In genomic region chr6:63256556-63257405, GRCm38 (mm10) we compare ENCODE assay signal across 8 mouse cellular contexts. TPM values are rescaled to one million over a fixed set of nuclear protein-coding genes. Genes with fewer than 3 reads are reported as not detected.
DNase-seq lines count a peak whose midpoint lies in the region; ATAC-seq and TF ChIP-seq lines count a peak whose summit lies in the region.
"Had no signal": no experiment of that assay in that cellular context is flagged by ENCODE, and none has a peak within 500 bp of the region (broad histone marks: within the 10 kb centered on the region; RNA-seq: fewer than 3 reads in every experiment).

No protein-coding gene starts in this region.

- peak overlapping the region; percentile 58 for H3K4me3 ChIP-seq in ES-Bruce4 (ENCODE audit: low read depth, low read length)
- peak overlapping the region; percentile 69 for H3K4me3 ChIP-seq in embryonic facial prominence, embryonic 13.5 days
- H3K4me3 ChIP-seq in hindbrain, embryonic 11.5 days (ENCODE audit: low read depth, low read length), result peak overlapping the region; percentile 80
- H3K4me3 ChIP-seq: erythroblast, embryonic 14.5 days had no signal

- peak; percentile 56; the same call in 1 of the 2 replicates for ATAC-seq in embryonic facial prominence, embryonic 13.5 days (ENCODE audit: insufficient number of reproducible peaks, insufficient read depth, low FRiP score, low TSS enrichment, low read depth)
- peak; percentile 71 for ATAC-seq in hindbrain, embryonic 11.5 days (ENCODE audit: low FRiP score)

- no peak for TF ChIP-seq CTCF in ES-Bruce4 (IDR thresholded peaks at IDR 0.05; ENCODE audit: low read depth, low read length)

- no peak overlapping the region for H3K27ac ChIP-seq in ES-Bruce4 (ENCODE audit: insufficient read depth, low read length)
- H3K27ac ChIP-seq in embryonic facial prominence, embryonic 13.5 days, result no peak overlapping the region
- H3K27ac ChIP-seq in hindbrain, embryonic 11.5 days (ENCODE audit: low read depth, low read length), result peak overlapping the region; percentile 82

- H3K36me3 ChIP-seq in ES-Bruce4 (ENCODE audit: control insufficient read depth, insufficient read depth, low read length, poor library complexity, severe bottlenecking), result no peaks in the 10 kb centered on the region
- no peaks in the 10 kb centered on the region for H3K36me3 ChIP-seq in embryonic facial prominence, embryonic 13.5 days
- H3K36me3 ChIP-seq in hindbrain, embryonic 11.5 days (ENCODE audit: control insufficient read depth, insufficient read depth, low read length), result no peaks in the 10 kb centered on the region

- peak overlapping the region; percentile 97 for H3K4me2 ChIP-seq in embryonic facial prominence, embryonic 13.5 days
- H3K4me2 ChIP-seq in hindbrain, embryonic 11.5 days (replicated peaks; ENCODE audit: low read depth, low read length), result peak overlapping the region; percentile 83

- intact Hi-C loops in left cerebral cortex, postnatal 36 days (cut with DNase I), result loop anchor here (10.0 kb wide), 2 partner anchors 682 to 1388 kb away; no protein-coding TSS in a partner anchor

- DNase-seq in Muller cell, postnatal 12 days (ENCODE audit: inconsistent ontology term), result peak; percentile 78
- DNase-seq in hindbrain, embryonic 11.5 days (ENCODE audit: low spot score), result peak; percentile 71
- DNase-seq in left cerebral cortex, postnatal 36 days (ENCODE audit: low spot score in 2 of 2), result peak; percentile 59 to 60
- peak; percentile 64 for DNase-seq in neural tube, embryonic 10.5 days (ENCODE audit: extremely low spot score, low spot score)
- no peak for DNase-seq in thymus, postnatal 36 days

- peak overlapping the region; percentile 48 for H3K9ac ChIP-seq in ES-Bruce4 (ENCODE audit: low read depth, poor library complexity, severe bottlenecking)
- peak overlapping the region; percentile 72 for H3K9ac ChIP-seq in embryonic facial prominence, embryonic 13.5 days
- H3K9ac ChIP-seq in hindbrain, embryonic 11.5 days (ENCODE audit: low read depth, low read length), result peak overlapping the region; percentile 78

- peaks cover 19% of the 10 kb centered on the region for H3K27me3 ChIP-seq in ES-Bruce4 (ENCODE audit: control insufficient read depth, insufficient read depth, low read length, poor library complexity, severe bottlenecking)
- H3K27me3 ChIP-seq in embryonic facial prominence, embryonic 13.5 days, result peaks cover 63% of the 10 kb centered on the region
- H3K27me3 ChIP-seq in hindbrain, embryonic 11.5 days (ENCODE audit: control insufficient read depth, insufficient read depth, low read length), result no peaks in the 10 kb centered on the region; the same call in 1 of the 2 replicates

- H3K9me3 ChIP-seq in ES-Bruce4 (replicated peaks; ENCODE audit: control insufficient read depth, insufficient read depth, low read length, poor library complexity, severe bottlenecking), result no peaks in the 10 kb centered on the region
- H3K9me3 ChIP-seq in embryonic facial prominence, embryonic 13.5 days, result no peaks in the 10 kb centered on the region
- H3K9me3 ChIP-seq in hindbrain, embryonic 11.5 days (ENCODE audit: control insufficient read depth, low read length), result no peaks in the 10 kb centered on the region

- under 1% methylated on average over 48 of the region's 49 CpGs for WGBS in embryonic facial prominence, embryonic 13.5 days
- WGBS in hindbrain, embryonic 11.5 days, result under 1% methylated on average over 49 of the region's 49 CpGs

- TF ChIP-seq POLR2A in ES-Bruce4 (IDR thresholded peaks at IDR 0.05; ENCODE audit: insufficient read depth, low read length), result no peak

- no peak for TF ChIP-seq EP300 in ES-Bruce4 (IDR thresholded peaks at IDR 0.05; ENCODE audit: insufficient read depth, low read depth, low read length)

- no peaks in the 10 kb centered on the region for H3K4me1 ChIP-seq in ES-Bruce4 (ENCODE audit: control insufficient read depth, insufficient read depth, low read length)
- peaks cover 8% of the 10 kb centered on the region; the same call in 1 of the 2 replicates for H3K4me1 ChIP-seq in embryonic facial prominence, embryonic 13.5 days
- H3K4me1 ChIP-seq in hindbrain, embryonic 11.5 days (replicated peaks; ENCODE audit: control insufficient read depth, insufficient read depth, low read length), result no peaks in the 10 kb centered on the region

RNA-seq across cellular contexts. Expression of gene Grid2, which starts 1.1 kb away (rescaled TPM):
- polyA plus RNA-seq in ES-Bruce4 (2011; ENCODE audit: insufficient read depth, insufficient read length, low read depth, missing spikeins), result 0.15 TPM in 1 of 2 replicates, not detected in the other
- 1.5 and 2.0 TPM in 2 replicates for polyA plus RNA-seq in embryonic facial prominence, embryonic 13.5 days (2015; fragmentation: Nextera tagmentation; extraction: Ambion mirVana)
- 4.0 and 5.5 TPM in 2 replicates for polyA plus RNA-seq in hindbrain, embryonic 11.5 days (2014; fragmentation: Nextera tagmentation; extraction: Ambion mirVana)
- 10 to 100 TPM; 18.9 to 21.9 TPM for total RNA-seq in left cerebral cortex, postnatal 36 days (2021)
- polyA plus RNA-seq: erythroblast, embryonic 14.5 days had no signal

Comparison
In these comparisons a context has a peak if more than half of its experiments do, and no peak if none do; other contexts are left out.
1. DNase-seq: peak in Muller cell, postnatal 12 days (single experiment), hindbrain, embryonic 11.5 days (single experiment), left cerebral cortex, postnatal 36 days (2 of 2) and neural tube, embryonic 10.5 days (single experiment); none in thymus, postnatal 36 days (0 of 2).
2. Peak in every context shown above with its lines, with median percentiles within 50 percentile points of each other: H3K4me3 ChIP-seq and H3K9ac ChIP-seq.